Mouse (Mus musculus): ENCODE results near the gene Btbd17. TPM values are rescaled to one million over a fixed set of nuclear protein-coding genes. Genes with fewer than 3 reads are reported as not detected.

The Btbd17 gene
- polyA plus RNA-seq, 2 experiments = not detected

- 51% methylated on average over 6 of the region's 6 CpGs for WGBS (ENCODE audit: insufficient replicate concordance)
- no peak for TF ChIP-seq EP300 (IDR thresholded peaks at IDR 0.05; ENCODE audit: low read depth)
- no peak for TF ChIP-seq CTCF (IDR thresholded peaks at IDR 0.05; ENCODE audit: low read depth)
- no peaks in the 10 kb centered on the region for H3K27me3 ChIP-seq (ENCODE audit: control insufficient read depth, insufficient read depth, low read length)
- no peaks in the 10 kb centered on the region for H3K9me3 ChIP-seq (ENCODE audit: control insufficient read depth, low read length)
- no peaks in the 10 kb centered on the region for H3K4me1 ChIP-seq (replicated peaks; ENCODE audit: control insufficient read depth in 2 of 2, insufficient read depth in 2 of 2, low read length in 1 of 2)
- H3K27ac ChIP-seq = no peak overlapping the region
- no peaks in the 10 kb centered on the region for H3K36me3 ChIP-seq (replicated peaks; ENCODE audit: control insufficient read depth, insufficient read depth, low read depth)
- H3K9ac ChIP-seq (replicated peaks) = no peak overlapping the region
- no peak for ATAC-seq (ENCODE audit: insufficient read depth)
- no peak for DNase-seq (ENCODE audit: low read depth in 3 of 3, low spot score in 3 of 3)
- H3K4me2 ChIP-seq (ENCODE audit: low read depth) = no peak overlapping the region
- H3K4me3 ChIP-seq (ENCODE audit: insufficient read depth in 1 of 2, low read depth in 2 of 2, low read length in 2 of 2) = no peak overlapping the region
These were observed 54.3 kb downstream of the Btbd17 start for GRCm38 (mm10) chr11:114741451-114741850.

Other genes with a start within 250 kb of the Btbd17 start
- 758 and 1,654 TPM in 2 replicates for gene Rpl38, start 127.4 kb downstream of the Btbd17 start, polyA plus RNA-seq (2012; rRNA removed)
- gene Rpl38, start 127.4 kb downstream of the Btbd17 start, polyA plus RNA-seq (2014; fragmentation: Nextera tagmentation; extraction: Ambion mirVana) = 899 and 926 TPM in 2 replicates
- 2.7 and 2.9 TPM in 2 replicates for gene Ttyh2, start 120.5 kb downstream of the Btbd17 start, polyA plus RNA-seq (2012; rRNA removed)
- 6.4 and 6.5 TPM in 2 replicates for gene Ttyh2, start 120.5 kb downstream of the Btbd17 start, polyA plus RNA-seq (2014; fragmentation: Nextera tagmentation; extraction: Ambion mirVana)
- gene Dnaic2, start 68.5 kb downstream of the Btbd17 start, polyA plus RNA-seq (2012; rRNA removed) = 0.03 and 0.17 TPM in 2 replicates
- gene Dnaic2, start 68.5 kb downstream of the Btbd17 start, polyA plus RNA-seq (2014; fragmentation: Nextera tagmentation; extraction: Ambion mirVana) = not detected in 2 replicates
- gene Kif19a, start 30.6 kb downstream of the Btbd17 start, polyA plus RNA-seq (2012; rRNA removed) = 0.09 and 0.10 TPM in 2 replicates
- gene Kif19a, start 30.6 kb downstream of the Btbd17 start, polyA plus RNA-seq (2014; fragmentation: Nextera tagmentation; extraction: Ambion mirVana) = not detected in 2 replicates
- gene Gpr142, start 3.0 kb upstream of the Btbd17 start, polyA plus RNA-seq (2012; rRNA removed) = 0.04 TPM in 1 of 2 replicates, not detected in the other
- gene Gpr142, start 3.0 kb upstream of the Btbd17 start, polyA plus RNA-seq (2014; fragmentation: Nextera tagmentation; extraction: Ambion mirVana) = not detected in 2 replicates
- 4.8 and 5.0 TPM in 2 replicates for gene Gprc5c, start 55.2 kb upstream of the Btbd17 start, polyA plus RNA-seq (2012; rRNA removed)
- gene Gprc5c, start 55.2 kb upstream of the Btbd17 start, polyA plus RNA-seq (2014; fragmentation: Nextera tagmentation; extraction: Ambion mirVana) = 8.0 and 9.8 TPM in 2 replicates
- 2.1 and 3.1 TPM in 2 replicates for gene Cd300a, start 94.1 kb upstream of the Btbd17 start, polyA plus RNA-seq (2012; rRNA removed)
- gene Cd300a, start 94.1 kb upstream of the Btbd17 start, polyA plus RNA-seq (2014; fragmentation: Nextera tagmentation; extraction: Ambion mirVana) = 3.6 and 3.7 TPM in 2 replicates
- 0.66 and 0.83 TPM in 2 replicates for gene Cd300lb, start 138.4 kb upstream of the Btbd17 start, polyA plus RNA-seq (2012; rRNA removed)
- 0.67 and 1.5 TPM in 2 replicates for gene Cd300lb, start 138.4 kb upstream of the Btbd17 start, polyA plus RNA-seq (2014; fragmentation: Nextera tagmentation; extraction: Ambion mirVana)
- gene Cd300c, start 173.2 kb upstream of the Btbd17 start, polyA plus RNA-seq (2012; rRNA removed) = 0.18 TPM in 1 of 2 replicates, not detected in the other
- not detected in 2 replicates for gene Cd300c, start 173.2 kb upstream of the Btbd17 start, polyA plus RNA-seq (2014; fragmentation: Nextera tagmentation; extraction: Ambion mirVana)
- gene Cd300ld, start 194.0 kb upstream of the Btbd17 start, polyA plus RNA-seq (2012; rRNA removed) = 0.75 and 0.89 TPM in 2 replicates
- gene Cd300ld, start 194.0 kb upstream of the Btbd17 start, polyA plus RNA-seq (2014; fragmentation: Nextera tagmentation; extraction: Ambion mirVana) = 0.63 and 1.1 TPM in 2 replicates
- 3.7 and 4.8 TPM in 2 replicates for gene Cd300c2, start 205.9 kb upstream of the Btbd17 start, polyA plus RNA-seq (2012; rRNA removed)
- gene Cd300c2, start 205.9 kb upstream of the Btbd17 start, polyA plus RNA-seq (2014; fragmentation: Nextera tagmentation; extraction: Ambion mirVana) = 7.6 and 7.8 TPM in 2 replicates
- gene Cd300ld2, start 220.2 kb upstream of the Btbd17 start, polyA plus RNA-seq (2012; rRNA removed) = not detected in 2 replicates
- not detected in 2 replicates for gene Cd300ld2, start 220.2 kb upstream of the Btbd17 start, polyA plus RNA-seq (2014; fragmentation: Nextera tagmentation; extraction: Ambion mirVana)
- 0.09 and 0.10 TPM in 2 replicates for gene Cd300ld4, start 231.1 kb upstream of the Btbd17 start, polyA plus RNA-seq (2012; rRNA removed)
- not detected in 2 replicates for gene Cd300ld4, start 231.1 kb upstream of the Btbd17 start, polyA plus RNA-seq (2014; fragmentation: Nextera tagmentation; extraction: Ambion mirVana)
- 0.13 TPM in 1 of 2 replicates, not detected in the other for gene Cd300ld5, start 241.8 kb upstream of the Btbd17 start, polyA plus RNA-seq (2012; rRNA removed)
- gene Cd300ld5, start 241.8 kb upstream of the Btbd17 start, polyA plus RNA-seq (2014; fragmentation: Nextera tagmentation; extraction: Ambion mirVana) = not detected in 2 replicates